Mouse (Mus musculus): ENCODE measurements at regions not wholly inside any gene's neighbourhood (a gene's known extent, or its start where the extent isn't known, plus 50 kb on each side); places are given as distances from the start of the nearest gene placed in this dataset.

DNA sequence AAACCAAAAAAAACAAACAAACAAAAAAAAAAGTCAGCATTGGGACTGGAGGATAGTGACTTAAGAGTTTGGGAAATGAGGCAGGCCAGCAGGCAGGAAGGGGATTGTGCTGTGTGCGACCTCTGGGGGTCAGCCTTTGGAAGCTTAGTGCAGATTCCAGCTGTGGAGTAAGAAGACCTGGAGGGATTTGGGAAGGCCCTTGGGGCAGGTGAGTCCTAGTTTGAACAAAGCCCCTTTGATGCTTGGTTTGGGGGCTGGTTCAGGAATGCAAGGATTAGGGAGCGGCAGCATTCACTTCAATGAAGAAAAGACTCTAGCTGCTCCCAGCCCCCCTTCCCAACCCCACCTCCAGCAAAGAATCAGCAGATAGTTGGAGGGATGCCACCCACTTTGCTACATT is 235.6 kb upstream of the Stt3b start:
- no peak for DNase-seq (ENCODE audit: low spot score in 2 of 2)

DNA sequence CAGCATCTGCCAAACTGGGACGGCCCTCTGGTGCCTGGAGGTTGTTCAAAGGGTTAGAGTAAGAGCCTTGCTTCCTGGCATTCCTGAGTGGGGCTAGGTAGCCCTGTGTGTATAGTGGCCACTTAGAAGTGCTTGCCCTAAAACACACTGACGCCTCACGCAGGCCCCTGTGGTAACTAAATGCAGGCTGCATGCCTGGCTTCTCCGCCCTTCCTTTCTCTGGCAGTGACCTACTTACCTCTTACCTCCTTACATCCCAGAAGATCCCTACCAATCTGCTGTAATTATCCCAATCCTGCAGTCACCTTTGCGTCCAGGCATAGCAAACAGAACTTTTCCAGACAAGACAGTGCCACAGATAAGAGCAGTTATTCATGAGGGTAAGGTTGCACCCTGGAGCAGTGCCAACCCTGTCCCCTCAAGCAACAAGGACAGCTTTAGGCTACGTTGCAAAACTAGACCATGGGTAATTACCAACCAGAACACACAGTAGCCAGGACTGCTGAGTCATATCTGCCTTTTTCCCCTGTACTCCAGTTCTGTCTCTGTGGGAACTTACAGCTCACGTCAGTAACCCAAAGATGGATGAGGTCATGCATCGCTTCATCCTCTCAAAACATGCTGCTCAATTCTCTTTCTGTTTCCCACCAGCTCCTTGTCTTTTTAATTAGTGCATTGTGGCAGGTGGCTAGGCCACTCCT is 237.6 kb upstream of the Stt3b start:
- no peak for DNase-seq (ENCODE audit: low spot score in 2 of 2)

- no peak for DNase-seq (ENCODE audit: low spot score in 2 of 2)
Measured at GRCm38 (mm10) chr9:115548722-115549349, 238.6 kb upstream of the Stt3b start.

DNA sequence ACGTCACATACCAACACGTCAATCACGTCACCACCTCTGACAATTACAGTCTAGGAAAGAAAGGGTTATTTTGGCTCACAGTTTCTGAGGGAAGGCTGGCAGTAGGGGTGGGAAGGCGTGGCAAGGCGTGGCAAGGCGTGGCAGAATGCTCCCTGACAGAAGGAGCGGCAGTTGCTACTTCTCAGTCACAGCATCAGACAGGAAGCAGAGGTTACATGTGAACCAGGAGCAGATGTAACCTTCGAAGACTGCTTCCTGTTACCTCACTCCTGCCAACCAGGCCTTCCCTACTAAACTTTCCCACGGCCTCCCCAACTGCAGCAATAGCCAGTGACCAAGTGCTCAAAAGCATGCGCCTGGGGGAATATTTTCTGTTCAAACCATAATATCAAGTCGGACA is 240.9 kb upstream of the Stt3b start:
- no peak for DNase-seq (ENCODE audit: low spot score in 2 of 2)

DNA sequence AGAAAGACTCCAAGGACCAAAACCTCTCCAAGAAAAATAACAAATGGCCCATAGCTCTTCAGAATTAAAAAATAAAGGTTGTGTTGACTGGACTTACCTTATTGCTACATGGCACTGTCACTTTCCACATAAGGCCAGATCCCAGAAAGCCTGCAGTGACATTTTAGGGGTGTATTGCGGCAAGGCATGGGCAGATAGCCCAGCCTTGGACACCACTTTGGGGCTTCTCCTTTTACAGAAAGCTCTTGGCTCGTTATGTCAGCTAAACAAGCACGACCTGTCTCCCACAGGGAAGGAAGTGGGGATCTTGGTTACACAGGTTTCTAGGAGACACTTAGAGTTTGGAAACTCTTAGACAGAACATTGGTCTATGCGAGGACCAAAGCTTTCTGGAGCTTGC is 241.3 kb upstream of the Stt3b start:
- DNase-seq (ENCODE audit: low spot score in 2 of 2), result no peak

DNA sequence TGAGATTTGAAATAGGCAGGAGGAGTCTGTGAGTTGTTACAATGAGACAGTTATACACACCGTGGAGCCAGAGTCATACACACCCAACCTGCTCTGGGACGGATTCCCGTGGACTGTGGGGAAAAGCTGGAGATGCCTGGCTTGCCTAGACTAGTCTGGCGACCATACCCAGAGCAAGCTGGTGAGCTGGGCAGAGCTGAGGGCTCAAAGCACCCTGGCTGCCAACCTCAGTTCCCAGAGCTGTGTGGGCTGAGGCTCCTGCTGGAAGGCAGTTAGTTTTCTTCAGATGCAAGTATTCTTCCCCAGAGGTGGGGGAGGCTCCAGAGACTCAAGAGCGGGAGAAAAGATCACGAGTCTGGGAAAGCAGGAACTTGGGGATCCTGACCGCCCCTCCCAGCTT is 247.9 kb upstream of the Stt3b start:
- DNase-seq (ENCODE audit: low spot score in 2 of 2), result no peak

DNA sequence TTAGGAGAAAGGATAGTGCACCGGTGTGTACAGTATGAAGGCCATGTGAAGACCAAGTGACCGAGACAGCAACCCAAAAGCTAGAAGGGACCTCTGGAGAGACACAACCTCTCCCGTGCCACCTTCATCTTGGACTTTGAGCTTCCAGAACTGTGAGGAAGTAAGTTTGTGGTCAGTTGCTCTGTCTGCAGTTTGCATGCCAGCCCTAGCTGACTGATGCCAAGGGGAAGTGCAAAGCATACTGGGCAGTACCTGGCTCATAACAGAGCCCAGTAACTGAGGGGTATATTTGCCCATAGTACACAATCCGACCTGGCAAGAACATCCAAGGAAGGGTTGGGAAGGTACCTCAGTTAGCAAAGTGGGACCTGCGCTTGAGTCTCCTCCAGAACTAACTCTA is 249.3 kb upstream of the Stt3b start:
- no peak for DNase-seq (ENCODE audit: low spot score in 2 of 2)

DNA sequence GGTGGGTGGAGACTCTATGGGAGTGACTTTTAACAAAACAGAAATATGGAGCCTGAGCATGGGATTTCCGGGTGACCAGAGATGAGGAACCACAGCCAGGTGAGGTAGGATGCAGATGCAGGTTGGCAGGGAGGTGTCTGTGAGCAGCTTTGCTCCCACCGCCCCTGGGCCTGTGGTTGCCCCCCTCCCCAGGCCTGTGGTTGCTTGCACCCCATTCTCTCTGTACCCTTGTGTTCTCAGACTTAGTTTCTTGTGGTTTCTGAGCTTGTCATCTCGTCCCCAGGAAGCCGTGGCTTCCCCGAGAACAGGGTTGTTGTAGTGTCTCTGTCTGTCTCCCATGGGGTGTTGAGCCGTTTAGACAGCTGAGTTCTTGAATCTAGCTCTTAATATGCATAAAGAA is 251.0 kb upstream of the Stt3b start:
- DNase-seq (ENCODE audit: low spot score in 2 of 2), result no peak

DNA sequence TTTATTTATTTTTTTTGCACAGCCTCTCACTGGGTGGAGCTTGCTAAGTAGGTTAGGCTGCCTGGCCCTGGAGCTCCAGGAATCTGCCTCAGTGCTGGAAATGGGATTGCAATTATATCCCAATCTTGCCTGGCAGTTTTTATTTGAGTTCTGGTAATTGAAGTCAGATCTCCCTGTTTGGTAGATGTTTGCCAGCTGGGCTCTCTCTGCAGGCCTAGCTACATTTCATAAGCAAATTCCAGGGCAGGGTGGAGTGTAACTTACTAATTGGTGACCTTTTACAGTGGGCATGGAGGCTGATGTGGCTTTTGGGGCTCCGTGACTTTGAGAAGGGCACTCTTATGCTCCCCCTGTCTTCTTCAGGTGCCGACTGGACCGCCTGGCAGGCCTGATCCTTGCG is 252.6 kb upstream of the Stt3b start:
- no peak for DNase-seq (ENCODE audit: low spot score in 2 of 2)

GRCm38 (mm10) chr9:115564366-115564765 is 254.1 kb upstream of the Stt3b start:
- no peak for DNase-seq (ENCODE audit: low spot score in 2 of 2)

- DNase-seq (ENCODE audit: low spot score in 2 of 2), result no peak
Measured at GRCm38 (mm10) chr9:115568693-115569334, 258.6 kb upstream of the Stt3b start.

DNA sequence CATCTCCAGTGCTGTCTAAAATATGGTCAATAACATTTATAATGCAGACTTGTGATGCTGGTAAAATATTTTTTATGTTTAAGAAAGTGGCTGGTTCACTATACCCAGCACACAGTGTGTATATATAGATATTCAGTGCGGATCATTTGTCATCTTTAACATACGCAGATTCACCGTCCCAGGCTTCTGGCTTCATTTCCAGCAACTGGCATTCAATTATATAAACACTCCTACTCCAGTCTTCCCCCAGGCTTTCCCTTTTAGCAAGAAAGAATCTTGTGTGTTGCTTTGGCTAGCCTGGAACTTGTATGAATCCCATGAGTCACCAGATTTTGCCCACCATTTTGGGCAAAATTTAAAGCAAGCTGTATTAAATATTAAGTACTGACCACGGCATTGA is 260.8 kb upstream of the Stt3b start:
- DNase-seq (ENCODE audit: low spot score in 2 of 2), result no peak

DNA sequence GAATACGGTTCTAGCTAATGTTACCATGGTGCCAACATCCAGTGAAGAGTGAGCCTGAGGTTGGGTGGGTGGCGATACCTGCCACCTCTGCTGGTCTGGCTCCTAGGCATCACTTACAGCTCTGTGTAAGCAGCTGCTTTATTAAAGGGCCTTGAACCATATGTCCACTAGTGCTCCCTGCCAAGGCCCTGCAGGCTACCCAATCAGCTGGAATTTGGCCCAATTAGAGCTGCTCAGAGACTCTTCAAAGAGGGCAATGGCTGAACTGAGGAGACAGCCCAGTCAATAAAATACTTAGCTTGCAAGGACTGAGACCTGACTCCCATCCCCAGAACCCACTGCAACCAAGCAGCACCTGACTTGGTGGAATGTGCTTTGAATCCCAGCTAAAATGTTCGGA is 270.9 kb upstream of the Stt3b start:
- no peak for DNase-seq (ENCODE audit: low spot score in 2 of 2)

DNA sequence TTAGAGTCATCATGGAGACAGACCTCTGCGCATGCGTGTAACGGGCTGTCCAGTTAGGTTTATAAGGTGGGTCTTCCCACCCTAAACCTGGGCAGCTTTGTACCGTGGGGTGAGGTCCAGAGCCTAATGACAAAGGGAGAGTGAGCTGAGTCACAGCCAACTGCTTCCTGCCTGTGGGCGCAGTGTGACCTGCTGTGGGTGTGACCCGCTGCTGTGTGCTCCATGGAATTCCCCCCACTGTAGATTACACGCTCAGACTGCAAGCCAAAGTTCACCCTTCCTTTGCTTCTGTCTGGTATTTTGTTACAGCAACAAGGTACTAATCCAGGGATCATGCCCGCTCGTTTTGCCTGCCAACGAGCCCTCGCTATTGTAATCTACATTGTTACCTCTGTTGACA is 273.3 kb upstream of the Stt3b start:
- DNase-seq (ENCODE audit: low spot score in 2 of 2), result no peak

DNA sequence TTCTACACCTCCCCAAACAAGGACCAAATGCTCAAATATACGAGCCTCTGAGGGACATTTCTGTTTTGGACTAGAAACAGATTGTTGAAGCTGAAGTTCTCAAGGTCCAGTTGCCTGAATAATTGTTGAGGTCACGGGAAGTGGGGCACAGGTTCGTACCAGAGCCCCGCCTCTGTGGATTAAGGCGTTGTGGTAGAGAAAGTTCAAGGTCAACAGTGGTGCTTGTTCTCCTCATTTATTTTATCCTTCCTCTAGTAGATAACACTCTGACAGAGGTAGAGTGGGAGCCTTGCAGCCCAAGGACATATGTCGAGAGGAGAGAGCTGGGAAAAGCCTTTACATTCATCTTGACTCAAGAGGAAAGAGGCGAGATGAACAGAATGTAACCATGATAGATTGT is 274.7 kb upstream of the Stt3b start:
- no peak for DNase-seq (ENCODE audit: low spot score in 2 of 2)

GRCm38 (mm10) chr9:115592466-115592865 is 282.2 kb upstream of the Stt3b start:
- DNase-seq (ENCODE audit: low spot score in 2 of 2), result no peak

DNA sequence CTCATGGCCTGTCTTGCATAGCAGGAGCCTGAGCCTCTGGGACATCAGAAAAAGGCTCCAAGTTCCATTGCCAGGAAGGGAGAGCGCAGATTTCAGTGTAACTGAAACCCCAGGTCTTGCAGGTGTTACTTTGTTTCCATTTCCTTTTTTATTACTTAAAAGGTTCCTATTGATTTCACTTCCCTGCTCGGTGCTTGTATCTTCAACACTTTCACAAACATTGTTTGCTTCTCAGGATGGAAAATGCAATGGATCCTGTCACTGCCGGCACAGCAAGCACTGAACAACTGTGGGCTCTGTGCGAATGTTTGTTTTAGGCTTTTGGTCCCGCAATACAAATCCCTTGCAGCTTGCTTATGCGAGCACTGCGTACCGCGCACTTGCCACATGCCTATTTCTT is 290.0 kb upstream of the Stt3b start:
- DNase-seq (ENCODE audit: low spot score in 2 of 2), result no peak

DNA sequence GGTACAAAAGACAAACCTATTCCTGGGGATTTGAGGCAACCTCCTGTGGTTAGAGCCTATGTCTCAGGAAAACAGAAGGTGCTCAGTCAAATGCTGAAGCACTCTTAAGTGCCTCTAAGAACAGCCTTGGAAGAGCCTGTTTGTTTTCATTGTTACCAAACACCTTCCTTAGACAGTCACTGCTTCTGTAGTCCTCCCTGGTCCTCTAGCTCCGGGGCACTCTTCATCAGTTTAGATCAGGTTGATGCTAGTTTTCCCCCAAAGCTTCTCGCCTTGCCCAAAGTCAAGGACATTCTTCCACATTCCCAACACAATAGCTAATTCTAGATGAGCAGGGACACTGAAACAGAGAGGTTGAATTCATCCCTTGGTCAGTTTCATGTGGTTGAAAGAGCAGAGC is 290.6 kb upstream of the Stt3b start:
- DNase-seq (ENCODE audit: low spot score in 2 of 2), result no peak

DNA sequence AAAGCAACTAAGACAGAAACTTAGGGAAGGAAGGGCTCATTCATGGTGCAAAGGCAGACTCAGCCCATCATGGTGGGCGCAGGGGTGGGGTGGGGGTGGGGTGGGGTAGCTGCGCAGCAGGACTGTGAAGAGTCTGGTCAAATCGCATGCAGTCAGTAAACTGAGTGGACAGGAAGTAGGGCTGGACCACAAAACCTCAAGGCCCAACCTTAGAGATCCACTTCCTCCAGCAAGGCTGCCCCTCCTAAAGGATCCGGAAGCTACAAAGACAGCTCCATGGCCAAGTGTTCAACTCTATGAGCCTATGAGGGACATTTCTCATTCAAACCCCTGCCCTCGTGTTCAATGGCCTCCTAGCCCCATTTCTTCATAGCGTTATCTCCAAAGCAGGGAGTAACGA is 292.6 kb upstream of the Stt3b start:
- no peak for DNase-seq (ENCODE audit: low spot score in 2 of 2)

DNA sequence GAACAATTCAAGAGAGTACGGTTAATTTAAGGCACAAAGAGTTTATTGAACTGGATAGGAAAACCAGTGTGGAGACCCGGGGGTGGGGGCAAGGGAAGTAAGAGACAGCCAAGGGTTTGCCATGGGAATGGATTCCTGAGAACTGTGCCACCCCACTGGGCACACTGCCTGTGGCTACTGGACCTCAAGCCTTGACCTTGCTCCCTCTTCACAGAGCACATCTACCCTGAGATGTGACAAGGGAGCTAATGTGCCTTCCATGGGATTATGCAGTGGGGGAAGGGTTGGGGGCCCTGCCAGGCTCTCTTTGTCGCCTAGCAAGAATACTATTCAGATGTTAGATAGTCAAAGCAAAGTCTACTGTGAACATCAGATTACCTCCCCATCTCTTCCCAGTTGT is 294.2 kb upstream of the Stt3b start:
- peak; percentile 37 to 63 for DNase-seq (ENCODE audit: low spot score in 2 of 2)

GRCm38 (mm10) chr9:115604968-115605682 is 294.9 kb upstream of the Stt3b start:
- no peak for DNase-seq (ENCODE audit: low spot score in 2 of 2)

DNA sequence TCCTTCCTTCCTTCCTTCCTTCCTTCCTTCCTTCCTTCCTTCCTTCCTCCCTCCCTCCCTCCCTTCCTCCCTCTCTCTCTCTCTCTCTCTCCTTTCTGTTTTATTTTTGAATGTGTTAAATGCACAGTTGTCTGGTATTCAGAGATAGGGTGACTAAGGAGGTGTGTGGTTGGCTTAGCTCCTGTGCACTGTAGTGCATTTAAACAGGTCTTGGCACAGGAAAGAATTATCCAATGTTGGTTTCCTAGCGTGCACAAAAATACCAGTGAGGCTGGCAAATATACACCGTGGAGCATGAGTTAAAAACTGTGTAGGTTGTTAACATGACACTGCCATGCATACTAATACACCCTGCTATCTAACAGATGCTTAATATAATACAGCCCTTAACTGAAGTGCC is 297.7 kb upstream of the Stt3b start:
- no peak for DNase-seq (ENCODE audit: low spot score in 2 of 2)

DNA sequence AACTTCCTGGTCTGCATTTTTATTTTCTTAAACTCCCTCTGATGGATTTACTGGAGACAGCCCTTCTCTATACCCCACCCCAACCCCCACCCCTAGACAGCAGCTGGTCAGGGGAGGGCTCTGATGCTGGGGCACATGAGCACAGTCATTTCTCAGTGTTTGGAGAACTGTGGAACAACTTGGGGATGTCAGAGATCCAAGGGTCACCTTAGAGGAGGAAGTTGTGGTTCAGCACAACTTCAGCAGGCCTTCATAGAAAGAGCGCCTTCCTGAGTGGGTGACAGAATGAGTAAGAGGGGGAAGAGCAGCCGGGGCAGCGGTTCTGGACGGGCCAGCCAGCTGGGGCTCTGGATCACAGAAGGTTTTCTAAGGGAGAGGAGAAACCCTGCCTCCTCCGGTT is 298.2 kb upstream of the Stt3b start:
- no peak for DNase-seq (ENCODE audit: low spot score in 2 of 2)
